Mouse (Mus musculus): Measurements from ENCODE around the gene Hspa12b. TPM values are rescaled to one million over a fixed set of nuclear protein-coding genes. Genes with fewer than 3 reads are reported as not detected.

Gene Hspa12b
- polyA plus RNA-seq, 1 experiment from 2014 or later, result 21.2 TPM

GRCm38 (mm10) chr2:131186343-131186742 is 59.3 kb downstream of the Hspa12b start:
- no peak for ATAC-seq (ENCODE audit: insufficient number of reproducible peaks, insufficient read depth, low FRiP score, low TSS enrichment, low read depth)
- Histone ChIP-seq H3K27ac (peak overlapping the region; percentile 69), H3K4me2 (peak overlapping the region; percentile 87), H3K9me3 (no peaks in the 10 kb centered on the region), H3K4me3 (replicated peaks) (peak overlapping the region; percentile 69), H3K9ac (replicated peaks) (peak overlapping the region; percentile 79), H3K4me1 (replicated peaks) (peaks cover 41% of the 10 kb centered on the region), H3K36me3 (peaks cover 15% of the 10 kb centered on the region; the same call in 1 of the 2 replicates), H3K27me3 (no peaks in the 10 kb centered on the region)
- 1% methylated on average over 14 of the region's 14 CpGs for WGBS

GRCm38 (mm10) chr2:131186771-131187601 is 59.9 kb downstream of the Hspa12b start, which contains the start of the genes Cdc25b and Spef1:
Gene Cdc25b (plus strand): TSS chr2:131186949.
Gene Spef1 (minus strand): TSS chr2:131187282.
- peaks cover 41% of the 10 kb centered on the region for H3K4me1 ChIP-seq (replicated peaks)
- WGBS, result under 1% methylated on average over 42 of the region's 43 CpGs
- H3K4me2 ChIP-seq, result peak within 1 kb of the TSS; percentile 87

GRCm38 (mm10) chr2:131187602-131187922 is 60.5 kb downstream of the Hspa12b start:
- peak overlapping the region; percentile 69 for H3K4me3 ChIP-seq (replicated peaks)
- ATAC-seq (ENCODE audit: insufficient number of reproducible peaks, insufficient read depth, low FRiP score, low TSS enrichment, low read depth), result no peak
- H3K27ac ChIP-seq, result peak overlapping the region; percentile 83; the same call in 1 of the 2 replicates
- H3K36me3 ChIP-seq, result peaks cover 25% of the 10 kb centered on the region
- peak overlapping the region; percentile 79 for H3K9ac ChIP-seq (replicated peaks)
- peak overlapping the region; percentile 87 for H3K4me2 ChIP-seq
- peaks cover 41% of the 10 kb centered on the region for H3K4me1 ChIP-seq (replicated peaks)
- no peaks in the 10 kb centered on the region for H3K27me3 ChIP-seq
- no peaks in the 10 kb centered on the region for H3K9me3 ChIP-seq
- 21% methylated on average over 3 of the region's 3 CpGs for WGBS

More at GRCm38 (mm10) chr2:131186771-131187601, 59.9 kb downstream of the Hspa12b start, which contains the start of the genes Cdc25b and Spef1:
- Histone ChIP-seq H3K9ac (replicated peaks) (peak within 1 kb of the TSS; percentile 79), H3K27me3 (no peaks in the 10 kb centered on the region), H3K9me3 (no peaks in the 10 kb centered on the region), H3K27ac (peak within 1 kb of the TSS; percentile 83), H3K4me3 (replicated peaks) (peak within 1 kb of the TSS; percentile 69), H3K36me3 (peaks cover 21% of the 10 kb centered on the region)
- ATAC-seq (ENCODE audit: insufficient number of reproducible peaks, insufficient read depth, low FRiP score, low TSS enrichment, low read depth), result peak; percentile 89

- Histone ChIP-seq H3K4me1 (replicated peaks) (peaks cover 41% of the 10 kb centered on the region), H3K4me3 (replicated peaks) (peak overlapping the region; percentile 69), H3K9ac (replicated peaks) (0 out of 2 replicates have a peak overlapping the region, but pooled peaks have one; percentile 79), H3K4me2 (peak overlapping the region; percentile 87), H3K36me3 (peaks cover 32% of the 10 kb centered on the region), H3K9me3 (no peaks in the 10 kb centered on the region), H3K27me3 (no peaks in the 10 kb centered on the region), H3K27ac (no peak overlapping the region)
- ATAC-seq (ENCODE audit: insufficient number of reproducible peaks, insufficient read depth, low FRiP score, low TSS enrichment, low read depth), result no peak
- 95% methylated on average over 5 of the region's 5 CpGs for WGBS
Observed at GRCm38 (mm10) chr2:131188311-131188710, 61.2 kb downstream of the Hspa12b start.

- Histone ChIP-seq H3K36me3 (peaks cover 46% of the 10 kb centered on the region), H3K9ac (replicated peaks) (no peak overlapping the region)
Observed at GRCm38 (mm10) chr2:131189521-131190309, 62.6 kb downstream of the Hspa12b start.

GRCm38 (mm10) chr2:131190344-131191004 is 63.4 kb downstream of the Hspa12b start:
- Histone ChIP-seq H3K9ac (replicated peaks) (no peak overlapping the region), H3K4me3 (replicated peaks) (no peak overlapping the region), H3K27me3 (no peaks in the 10 kb centered on the region), H3K27ac (0 out of 2 replicates have a peak overlapping the region, but pooled peaks have one; percentile 17), H3K4me1 (replicated peaks) (peaks cover 41% of the 10 kb centered on the region), H3K36me3 (peaks cover 54% of the 10 kb centered on the region), H3K9me3 (no peaks in the 10 kb centered on the region), H3K4me2 (peak overlapping the region; percentile 19; the same call in 1 of the 2 replicates)
- 32% methylated on average over 10 of the region's 10 CpGs for WGBS
- no peak; the same call in 1 of the 2 replicates for ATAC-seq (ENCODE audit: insufficient number of reproducible peaks, insufficient read depth, low FRiP score, low TSS enrichment, low read depth)

More at GRCm38 (mm10) chr2:131189521-131190309, 62.6 kb downstream of the Hspa12b start:
- Histone ChIP-seq H3K27ac (0 out of 2 replicates have a peak overlapping the region, but pooled peaks have one; percentile 17), H3K4me3 (replicated peaks) (no peak overlapping the region), H3K4me2 (peak overlapping the region; percentile 19), H3K9me3 (no peaks in the 10 kb centered on the region), H3K4me1 (replicated peaks) (peaks cover 41% of the 10 kb centered on the region), H3K27me3 (no peaks in the 10 kb centered on the region)
- WGBS, result 45% methylated on average over 5 of the region's 5 CpGs
- ATAC-seq (ENCODE audit: insufficient number of reproducible peaks, insufficient read depth, low FRiP score, low TSS enrichment, low read depth), result no peak

GRCm38 (mm10) chr2:131191005-131191390 is 63.9 kb downstream of the Hspa12b start:
- 0 out of 2 replicates have a peak overlapping the region, but pooled peaks have one; percentile 17 for H3K27ac ChIP-seq
- ATAC-seq (ENCODE audit: insufficient number of reproducible peaks, insufficient read depth, low FRiP score, low TSS enrichment, low read depth), result no peak
- peaks cover 59% of the 10 kb centered on the region for H3K36me3 ChIP-seq
- H3K27me3 ChIP-seq, result no peaks in the 10 kb centered on the region
- H3K4me1 ChIP-seq (replicated peaks), result peaks cover 38% of the 10 kb centered on the region
- H3K9ac ChIP-seq (replicated peaks), result no peak overlapping the region
- no peak overlapping the region for H3K4me2 ChIP-seq
- 71% methylated on average over 7 of the region's 7 CpGs for WGBS
- H3K9me3 ChIP-seq, result no peaks in the 10 kb centered on the region
- no peak overlapping the region for H3K4me3 ChIP-seq (replicated peaks)

Other genes with a start within 250 kb of the Hspa12b start
- 38.1 and 39.7 TPM in 2 replicates for gene 4930402H24Rik, start 220.9 kb upstream of the Hspa12b start, polyA plus RNA-seq (2016; fragmentation: Nextera tagmentation; extraction: Ambion mirVana)
- gene Atrn, start 220.8 kb upstream of the Hspa12b start, polyA plus RNA-seq (2016; fragmentation: Nextera tagmentation; extraction: Ambion mirVana), result 10.8 and 11.7 TPM in 2 replicates
- gene Gfra4, start 84.2 kb upstream of the Hspa12b start, polyA plus RNA-seq (2016; fragmentation: Nextera tagmentation; extraction: Ambion mirVana), result 16.3 and 18.8 TPM in 2 replicates
- gene Adam33, start 63.5 kb upstream of the Hspa12b start, polyA plus RNA-seq (2016; fragmentation: Nextera tagmentation; extraction: Ambion mirVana), result 5.2 and 8.5 TPM in 2 replicates
- 0.13 and 0.14 TPM in 2 replicates for gene Siglec1, start 40.5 kb upstream of the Hspa12b start, polyA plus RNA-seq (2016; fragmentation: Nextera tagmentation; extraction: Ambion mirVana)
- gene Gm11037, start 6.2 kb downstream of the Hspa12b start, polyA plus RNA-seq (2016; fragmentation: Nextera tagmentation; extraction: Ambion mirVana), result not detected in 2 replicates
- 58.2 and 62.2 TPM in 2 replicates for gene 1700037H04Rik, start 32.8 kb downstream of the Hspa12b start, polyA plus RNA-seq (2016; fragmentation: Nextera tagmentation; extraction: Ambion mirVana)
- gene Cenpb, start 52.8 kb downstream of the Hspa12b start, polyA plus RNA-seq (2016; fragmentation: Nextera tagmentation; extraction: Ambion mirVana), result 11.8 and 14.9 TPM in 2 replicates
- gene Cdc25b, start 59.7 kb downstream of the Hspa12b start, polyA plus RNA-seq (2016; fragmentation: Nextera tagmentation; extraction: Ambion mirVana), result 55.4 and 55.5 TPM in 2 replicates
- 4.5 and 5.5 TPM in 2 replicates for gene Spef1, start 60.0 kb downstream of the Hspa12b start, polyA plus RNA-seq (2016; fragmentation: Nextera tagmentation; extraction: Ambion mirVana)
- 23.3 and 26.7 TPM in 2 replicates for gene Ap5s1, start 79.8 kb downstream of the Hspa12b start, polyA plus RNA-seq (2016; fragmentation: Nextera tagmentation; extraction: Ambion mirVana)
- 17.2 and 17.9 TPM in 2 replicates for gene Mavs, start 106.8 kb downstream of the Hspa12b start, polyA plus RNA-seq (2016; fragmentation: Nextera tagmentation; extraction: Ambion mirVana)
- gene Pank2, start 135.2 kb downstream of the Hspa12b start, polyA plus RNA-seq (2016; fragmentation: Nextera tagmentation; extraction: Ambion mirVana), result 59.7 and 65.6 TPM in 2 replicates
- 10.4 and 10.7 TPM in 2 replicates for gene Rnf24, start 225.6 kb downstream of the Hspa12b start, polyA plus RNA-seq (2016; fragmentation: Nextera tagmentation; extraction: Ambion mirVana)

Data from limb, embryonic 12.5 days (tissue).